Mouse (Mus musculus) bone marrow, adult 2 months (tissue): ENCODE data around the gene Zfp277. TPM values are rescaled to one million over a fixed set of nuclear protein-coding genes. Genes with fewer than 3 reads are reported as not detected.

Experiments used
- H3K27ac ChIP-seq: fragments of 200-500 bp; 2 replicates; pipeline ENCODE4 v1.5.1; 2012; ENCODE audit warnings: low read depth, mild to moderate bottlenecking, control low read depth, inconsistent platforms, low read length; ENCODE audit not compliant: control insufficient read depth, poor library complexity, insufficient read depth
- H3K4me1 ChIP-seq: fragments of 200-500 bp; 2 replicates; pipeline ENCODE4 v1.6.1; 2011; ENCODE audit warnings: low read length; ENCODE audit not compliant: control insufficient read depth, insufficient read depth
- H3K4me3 ChIP-seq: fragments of 200-500 bp; replicated peaks from 2 replicates; pipeline ENCODE3; 2011; ENCODE audit warnings: mild to moderate bottlenecking, low read depth, low read length, control low read depth; ENCODE audit not compliant: control insufficient read depth
- CTCF ChIP-seq: fragments of 200-500 bp; IDR thresholded peaks from 2 replicates; pipeline ENCODE4 v1.5.1; 2011; ENCODE audit warnings: low read length, control low read depth; ENCODE audit not compliant: control insufficient read depth, insufficient read depth
- POLR2A ChIP-seq: fragments of 200-500 bp; IDR thresholded peaks from 2 replicates; pipeline ENCODE4 v1.6.1; 2011; ENCODE audit warnings: low read depth, mild to moderate bottlenecking, control low read depth, low read length, borderline replicate concordance; ENCODE audit not compliant: control insufficient read depth
- WGBS: fragments of 180-500 bp; shearing (Covaris S2); methylation state at CpG from one replicate; pipeline ENCODE4 v1.1.7; 2018; 5-methylcytosine and 5-hydroxymethylcytosine counted together
- polyA plus RNA-seq: library from polyadenylated mRNA; stranded (reverse); fragments of >200 nt; gene quantifications from 2 replicates; pipeline ENCODE4 v1.2.4, GENCODE M21; 2011; ENCODE audit warnings: low replicate concordance; ENCODE audit not compliant: missing spikeins, insufficient read depth, insufficient read length

Gene Zfp277
- polyA plus RNA-seq, 1 experiment, result 7.8 TPM

- TF ChIP-seq CTCF (no peak), POLR2A (no peak)
- WGBS, result 77% methylated on average over 3 of the region's 3 CpGs
These were observed 15.7 kb downstream of the Zfp277 start for GRCm38 (mm10) chr12:40429976-40430375.

GRCm38 (mm10) chr12:40427606-40428005 lies 18.1 kb downstream of the Zfp277 start:
- 68% methylated on average over 10 of the region's 10 CpGs for WGBS
- H3K4me3 ChIP-seq, result no peak overlapping the region
- TF ChIP-seq CTCF (no peak), POLR2A (no peak)
- no peak overlapping the region for H3K27ac ChIP-seq
- no peaks in the 10 kb centered on the region; the same call in 1 of the 2 replicates for H3K4me1 ChIP-seq

More at GRCm38 (mm10) chr12:40429976-40430375, 15.7 kb downstream of the Zfp277 start:
- H3K4me3 ChIP-seq, result no peak overlapping the region
- H3K27ac ChIP-seq, result no peak overlapping the region
- no peaks in the 10 kb centered on the region; the same call in 1 of the 2 replicates for H3K4me1 ChIP-seq

- Histone ChIP-seq H3K4me1 (no peaks in the 10 kb centered on the region; the same call in 1 of the 2 replicates), H3K4me3 (no peak overlapping the region), H3K27ac (no peak overlapping the region)
- 78% methylated on average over 1 of the region's 1 CpGs for WGBS
- TF ChIP-seq POLR2A (no peak), CTCF (no peak)
These were observed 20.7 kb downstream of the Zfp277 start for GRCm38 (mm10) chr12:40424991-40425390.

GRCm38 (mm10) chr12:40417257-40417656 lies 28.4 kb downstream of the Zfp277 start:
- WGBS, result 74% methylated on average over 4 of the region's 4 CpGs
- Histone ChIP-seq H3K27ac (no peak overlapping the region), H3K4me3 (no peak overlapping the region), H3K4me1 (no peaks in the 10 kb centered on the region)
- TF ChIP-seq CTCF, result no peak
- TF ChIP-seq POLR2A, result no peak

- TF ChIP-seq POLR2A, result no peak
- TF ChIP-seq CTCF, result no peak
- Histone ChIP-seq H3K4me1 (no peaks in the 10 kb centered on the region), H3K4me3 (no peak overlapping the region), H3K27ac (no peak overlapping the region)
- WGBS, result 86% methylated on average over 8 of the region's 8 CpGs
These were observed 30.3 kb downstream of the Zfp277 start for GRCm38 (mm10) chr12:40415312-40415925.

GRCm38 (mm10) chr12:40414682-40415311 lies 30.9 kb downstream of the Zfp277 start:
- Histone ChIP-seq H3K27ac (no peak overlapping the region), H3K4me3 (no peak overlapping the region), H3K4me1 (no peaks in the 10 kb centered on the region)
- 72% methylated on average over 5 of the region's 5 CpGs for WGBS
- TF ChIP-seq POLR2A (no peak), CTCF (no peak)

- WGBS, result 89% methylated on average over 10 of the region's 10 CpGs
- Histone ChIP-seq H3K4me1 (no peaks in the 10 kb centered on the region), H3K4me3 (no peak overlapping the region), H3K27ac (no peak overlapping the region)
- TF ChIP-seq CTCF, result no peak
- no peak for TF ChIP-seq POLR2A
These were observed 45.9 kb downstream of the Zfp277 start for GRCm38 (mm10) chr12:40399812-40400211.

GRCm38 (mm10) chr12:40399386-40399785 lies 46.3 kb downstream of the Zfp277 start:
- no peaks in the 10 kb centered on the region for H3K4me1 ChIP-seq
- no peak overlapping the region for H3K4me3 ChIP-seq
- 79% methylated on average over 2 of the region's 2 CpGs for WGBS
- no peak overlapping the region for H3K27ac ChIP-seq
- no peak for TF ChIP-seq POLR2A
- no peak for TF ChIP-seq CTCF
